Mouse (Mus musculus) lung, postnatal 4 days (tissue): Measurements from ENCODE around the gene Txndc11.
A peak's percentile ranks its signal among the peaks of the same experiment; 100 is the strongest.
"Not testable (repeated sequence)": the region's sequence is repeated elsewhere in the genome, so short reads cannot be mapped to it uniquely, and the experiment has no call there.

Source experiments
- DNase-seq, 2 experiments: peaks; one replicate each; pipeline ENCODE4 v3.0.0; 2021

Txndc11 gene

GRCm38 (mm10) chr16:11134348-11135344 is at the start of gene Txndc11:
Gene Txndc11, minus strand, starts transcription at chr16:11134650.
- DNase-seq, result peak; percentile 100

- DNase-seq, result no peak
Measured at GRCm38 (mm10) chr16:11177404-11177803, 43.0 kb upstream of the Txndc11 start.

- DNase-seq, result no peak
Measured at GRCm38 (mm10) chr16:11176884-11177244, 42.4 kb upstream of the Txndc11 start.

GRCm38 (mm10) chr16:11176208-11176883 is 41.9 kb upstream of the Txndc11 start, which contains the start of gene Zc3h7a:
Gene Zc3h7a, minus strand, starts transcription at chr16:11176393.
- DNase-seq, result peak; percentile 94 to 95

- peak; percentile 76 to 78 for DNase-seq
Measured at GRCm38 (mm10) chr16:11175489-11176207, 41.2 kb upstream of the Txndc11 start.

- DNase-seq, result no peak
Measured at GRCm38 (mm10) chr16:11175100-11175488, 40.6 kb upstream of the Txndc11 start.

- peak; percentile 68 for DNase-seq
Measured at GRCm38 (mm10) chr16:11174671-11175081, 40.2 kb upstream of the Txndc11 start.

GRCm38 (mm10) chr16:11171679-11172078 is 37.2 kb upstream of the Txndc11 start:
- DNase-seq, result no peak

- no peak for DNase-seq
Measured at GRCm38 (mm10) chr16:11166431-11166830, 32.0 kb upstream of the Txndc11 start.

GRCm38 (mm10) chr16:11164695-11165255 is 30.3 kb upstream of the Txndc11 start:
- no peak for DNase-seq

- not testable (repeated sequence) for DNase-seq
Measured at GRCm38 (mm10) chr16:11157721-11158120, 23.3 kb upstream of the Txndc11 start.

GRCm38 (mm10) chr16:11154500-11154899 is 20.1 kb upstream of the Txndc11 start:
- DNase-seq, result no peak

- DNase-seq, result peak; percentile 97 to 100
Measured at GRCm38 (mm10) chr16:11143706-11144483, 9.4 kb upstream of the Txndc11 start.

GRCm38 (mm10) chr16:11133476-11134347 is 738 bp downstream of the Txndc11 start:
- DNase-seq, result no peak

GRCm38 (mm10) chr16:11132839-11133238 is 1.6 kb downstream of the Txndc11 start:
- DNase-seq, result no peak

- no peak for DNase-seq
Measured at GRCm38 (mm10) chr16:11128301-11128700, 6.1 kb downstream of the Txndc11 start.

GRCm38 (mm10) chr16:11125371-11125770 is 9.1 kb downstream of the Txndc11 start:
- DNase-seq, result no peak

- DNase-seq, result no peak
Measured at GRCm38 (mm10) chr16:11124110-11124509, 10.3 kb downstream of the Txndc11 start.

GRCm38 (mm10) chr16:11122625-11123024 is 11.8 kb downstream of the Txndc11 start:
- DNase-seq, result no peak

- no peak for DNase-seq
Measured at GRCm38 (mm10) chr16:11109198-11109740, 25.2 kb downstream of the Txndc11 start.

- no peak for DNase-seq
Measured at GRCm38 (mm10) chr16:11104905-11105304, 29.5 kb downstream of the Txndc11 start.
